Mouse (Mus musculus): ENCODE results near the gene Hist1h3f. TPM values are rescaled to one million over a fixed set of nuclear protein-coding genes. Genes with fewer than 3 reads are reported as not detected.

Hist1h3f gene
- polyA plus RNA-seq, 1 experiment, result 7.0 TPM

DNA sequence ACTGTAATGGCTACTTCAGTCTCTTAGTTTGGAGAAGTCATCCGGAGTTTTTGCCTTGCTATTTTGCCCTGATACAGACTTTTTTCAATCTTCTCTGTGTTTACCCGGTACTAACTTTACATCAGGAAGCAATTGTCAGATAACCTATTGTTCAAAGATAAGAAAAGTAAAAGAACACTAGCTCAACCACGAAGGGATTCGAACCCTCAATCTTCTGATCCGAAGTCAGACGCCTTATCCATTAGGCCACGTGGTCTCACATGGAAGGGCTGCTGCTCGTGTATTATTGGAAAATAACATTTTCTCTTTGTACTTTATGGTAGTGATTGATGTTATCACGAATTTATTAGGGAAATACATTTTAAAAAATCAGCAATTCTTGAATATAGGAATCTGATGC is 40.1 kb upstream of the Hist1h3f start:
- no peaks in the 10 kb centered on the region for H3K36me3 ChIP-seq (replicated peaks; ENCODE audit: low read length)
- peak overlapping the region; percentile 53 for H3K4me3 ChIP-seq (replicated peaks)
- TF ChIP-seq FLI1 (IDR thresholded peaks at IDR 0.05; ENCODE audit: low read length) (no peak), GATA1 (IDR thresholded peaks at IDR 0.05; ENCODE audit: borderline replicate concordance, low read length) (no peak)
- no peaks in the 10 kb centered on the region for H3K27me3 ChIP-seq (replicated peaks)
- H3K4me1 ChIP-seq, result peaks cover 65% of the 10 kb centered on the region
- no peaks in the 10 kb centered on the region for H3K9me3 ChIP-seq

- Histone ChIP-seq H3K36me3 (replicated peaks; ENCODE audit: low read length) (no peaks in the 10 kb centered on the region), H3K4me1 (peaks cover 63% of the 10 kb centered on the region), H3K9me3 (no peaks in the 10 kb centered on the region), H3K27me3 (replicated peaks) (peaks cover 2% of the 10 kb centered on the region), H3K4me3 (replicated peaks) (peak overlapping the region; percentile 89)
- TF ChIP-seq GATA1 (IDR thresholded peaks at IDR 0.05; ENCODE audit: borderline replicate concordance, low read length), result no peak
- no peak for TF ChIP-seq FLI1 (IDR thresholded peaks at IDR 0.05; ENCODE audit: low read length)
These were observed 38.0 kb upstream of the Hist1h3f start for GRCm38 (mm10) chr13:23505662-23506345.

GRCm38 (mm10) chr13:23506351-23506750 is 37.5 kb upstream of the Hist1h3f start:
- Histone ChIP-seq H3K4me3 (replicated peaks) (peak overlapping the region; percentile 89), H3K9me3 (no peaks in the 10 kb centered on the region), H3K27me3 (replicated peaks) (peaks cover 2% of the 10 kb centered on the region), H3K4me1 (peaks cover 62% of the 10 kb centered on the region), H3K36me3 (replicated peaks; ENCODE audit: low read length) (no peaks in the 10 kb centered on the region)
- no peak for TF ChIP-seq FLI1 (IDR thresholded peaks at IDR 0.05; ENCODE audit: low read length)
- no peak for TF ChIP-seq GATA1 (IDR thresholded peaks at IDR 0.05; ENCODE audit: borderline replicate concordance, low read length)

- TF ChIP-seq GATA1 (IDR thresholded peaks at IDR 0.05; ENCODE audit: borderline replicate concordance, low read length) (no peak), FLI1 (IDR thresholded peaks at IDR 0.05; ENCODE audit: low read length) (no peak)
- H3K27me3 ChIP-seq (replicated peaks), result peaks cover 2% of the 10 kb centered on the region
- peaks cover 56% of the 10 kb centered on the region for H3K4me1 ChIP-seq
- H3K4me3 ChIP-seq (replicated peaks), result peak overlapping the region; percentile 89
- no peaks in the 10 kb centered on the region for H3K36me3 ChIP-seq (replicated peaks; ENCODE audit: low read length)
- no peaks in the 10 kb centered on the region for H3K9me3 ChIP-seq
These were observed 36.9 kb upstream of the Hist1h3f start for GRCm38 (mm10) chr13:23506819-23507515.

DNA sequence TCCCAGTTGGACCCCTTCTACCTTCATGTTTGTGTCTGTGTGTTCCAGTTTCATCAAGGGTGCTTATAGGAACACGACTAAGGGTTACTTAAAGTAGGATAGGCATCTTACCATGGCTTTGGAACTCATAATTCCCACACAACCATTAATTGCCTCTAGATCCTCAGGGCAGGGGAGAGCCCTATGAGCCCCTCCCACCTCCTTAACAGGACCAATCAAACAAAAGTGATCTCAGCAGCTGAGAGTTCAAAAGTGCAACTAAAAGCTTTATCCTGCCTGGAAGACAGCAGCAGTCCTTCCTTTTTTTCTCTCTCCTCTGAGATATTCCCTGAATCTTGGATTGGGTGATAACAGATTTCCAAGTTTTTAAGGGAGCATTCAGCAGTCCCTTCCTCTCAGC is 33.7 kb upstream of the Hist1h3f start:
- TF ChIP-seq GATA1 (IDR thresholded peaks at IDR 0.05; ENCODE audit: borderline replicate concordance, low read length) (no peak), FLI1 (IDR thresholded peaks at IDR 0.05; ENCODE audit: low read length) (no peak)

GRCm38 (mm10) chr13:23513517-23513916 is 30.3 kb upstream of the Hist1h3f start:
- no peaks in the 10 kb centered on the region for H3K36me3 ChIP-seq (replicated peaks; ENCODE audit: low read length)
- peaks cover 19% of the 10 kb centered on the region for H3K4me1 ChIP-seq
- H3K4me3 ChIP-seq (replicated peaks), result no peak overlapping the region
- H3K27me3 ChIP-seq (replicated peaks), result peaks cover 2% of the 10 kb centered on the region
- H3K9me3 ChIP-seq, result no peaks in the 10 kb centered on the region
- no peak for TF ChIP-seq FLI1 (IDR thresholded peaks at IDR 0.05; ENCODE audit: low read length)
- no peak for TF ChIP-seq GATA1 (IDR thresholded peaks at IDR 0.05; ENCODE audit: borderline replicate concordance, low read length)

More for the DNA sequence above, 33.7 kb upstream of the Hist1h3f start:
- no peak overlapping the region for H3K4me3 ChIP-seq (replicated peaks)
- H3K36me3 ChIP-seq (replicated peaks; ENCODE audit: low read length), result no peaks in the 10 kb centered on the region
- H3K9me3 ChIP-seq, result no peaks in the 10 kb centered on the region
- H3K4me1 ChIP-seq, result peaks cover 34% of the 10 kb centered on the region
- H3K27me3 ChIP-seq (replicated peaks), result peaks cover 2% of the 10 kb centered on the region

- Histone ChIP-seq H3K4me3 (replicated peaks) (no peak overlapping the region), H3K27me3 (replicated peaks) (peaks cover 2% of the 10 kb centered on the region), H3K4me1 (peaks cover 24% of the 10 kb centered on the region), H3K36me3 (replicated peaks; ENCODE audit: low read length) (no peaks in the 10 kb centered on the region), H3K9me3 (no peaks in the 10 kb centered on the region)
- TF ChIP-seq GATA1 (IDR thresholded peaks at IDR 0.05; ENCODE audit: borderline replicate concordance, low read length) (no peak), FLI1 (IDR thresholded peaks at IDR 0.05; ENCODE audit: low read length) (no peak)
These were observed 28.6 kb upstream of the Hist1h3f start for GRCm38 (mm10) chr13:23515281-23515680.

- H3K4me3 ChIP-seq (replicated peaks), result peak overlapping the region; percentile 44
- H3K9me3 ChIP-seq, result no peaks in the 10 kb centered on the region
- no peaks in the 10 kb centered on the region for H3K36me3 ChIP-seq (replicated peaks; ENCODE audit: low read length)
- peaks cover 29% of the 10 kb centered on the region for H3K4me1 ChIP-seq
- TF ChIP-seq FLI1 (IDR thresholded peaks at IDR 0.05; ENCODE audit: low read length), result no peak
- no peak for TF ChIP-seq GATA1 (IDR thresholded peaks at IDR 0.05; ENCODE audit: borderline replicate concordance, low read length)
- H3K27me3 ChIP-seq (replicated peaks), result no peaks in the 10 kb centered on the region
These were observed 27.8 kb upstream of the Hist1h3f start for GRCm38 (mm10) chr13:23515826-23516620.

DNA sequence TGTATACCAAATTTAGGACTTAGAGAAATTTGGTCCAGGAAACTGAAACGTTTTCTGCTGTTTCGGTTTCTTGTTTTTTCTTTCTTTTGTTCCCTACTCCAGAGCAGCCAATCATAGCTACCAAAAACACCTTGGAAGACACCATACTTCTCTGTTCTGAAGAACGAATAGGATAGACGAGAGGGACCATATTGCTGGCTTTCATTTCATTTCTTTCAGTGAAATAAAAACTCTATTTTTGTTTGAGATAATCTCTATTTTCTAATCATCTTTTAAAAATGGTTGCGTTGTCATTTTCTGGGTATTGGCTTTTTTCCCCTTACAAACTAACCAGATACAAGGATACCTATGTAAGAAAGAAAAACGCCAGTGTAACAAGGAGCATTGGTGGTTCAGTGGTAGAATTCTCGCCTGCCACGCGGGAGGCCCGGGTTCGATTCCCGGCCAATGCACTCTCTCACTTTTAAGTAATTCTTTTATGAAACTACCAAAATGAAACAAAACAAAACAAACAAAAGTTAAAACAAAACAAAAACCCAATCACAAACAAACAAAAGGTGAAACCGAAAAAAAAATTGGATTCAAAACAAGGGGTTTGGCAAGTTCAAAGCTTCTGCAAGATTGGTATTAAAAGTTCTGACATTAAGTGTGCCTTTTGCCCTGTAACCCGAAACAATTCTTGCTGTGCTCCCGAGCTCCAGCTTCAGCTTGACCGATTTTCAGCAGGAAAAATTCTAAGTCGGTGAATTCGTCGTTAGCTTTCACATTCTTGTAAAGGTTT is 26.8 kb upstream of the Hist1h3f start:
- H3K27me3 ChIP-seq (replicated peaks), result no peaks in the 10 kb centered on the region
- no peaks in the 10 kb centered on the region for H3K9me3 ChIP-seq
- peak overlapping the region; percentile 89 for H3K4me3 ChIP-seq (replicated peaks)
- no peaks in the 10 kb centered on the region for H3K36me3 ChIP-seq (replicated peaks; ENCODE audit: low read length)
- no peak for TF ChIP-seq GATA1 (IDR thresholded peaks at IDR 0.05; ENCODE audit: borderline replicate concordance, low read length)
- TF ChIP-seq FLI1 (IDR thresholded peaks at IDR 0.05; ENCODE audit: low read length), result no peak
- H3K4me1 ChIP-seq, result peaks cover 34% of the 10 kb centered on the region

Measured in megakaryocyte, embryonic 14.5 days (primary cell).